Mouse (Mus musculus): ENCODE results near the gene Snapc4. TPM values are rescaled to one million over a fixed set of nuclear protein-coding genes. Genes with fewer than 3 reads are reported as not detected.

Snapc4 gene
- total RNA-seq (2022): 10 to 100 TPM; 52.6 to 88.3 (median 75.3) TPM

DNA sequence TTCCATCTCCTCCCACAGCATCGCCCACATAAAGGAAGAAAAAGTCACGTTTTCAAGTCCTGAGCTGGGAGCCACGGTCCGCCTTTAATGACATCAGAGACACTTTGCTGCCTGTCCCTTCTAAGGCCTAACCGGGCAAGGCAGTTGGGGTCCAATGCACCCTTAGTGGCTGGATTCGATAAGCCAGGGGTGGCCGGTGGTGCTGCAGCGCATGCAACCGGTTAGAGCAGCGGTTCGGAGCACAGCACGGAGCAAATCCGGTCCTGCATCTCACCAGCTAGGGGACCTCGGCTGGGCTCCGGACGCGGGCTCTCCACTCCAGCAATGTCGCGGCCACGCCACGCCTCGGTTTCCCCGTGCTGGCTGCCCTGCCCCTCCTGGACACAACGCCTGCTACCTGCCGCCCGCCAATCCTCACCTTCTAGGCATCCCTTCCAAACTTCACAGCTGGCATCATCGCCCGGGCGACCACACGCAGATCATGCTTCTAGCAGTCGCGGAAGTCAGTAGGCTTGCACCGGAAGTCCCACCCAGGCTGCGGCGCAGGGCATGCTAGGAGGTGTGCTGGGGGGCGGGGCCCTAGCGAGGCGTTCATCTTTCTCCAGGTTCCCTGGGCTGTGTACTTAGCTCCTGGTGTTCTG lies at the start of gene Snapc4:
Gene Snapc4, minus strand, starts transcription at position 523 of the 641 bp plus-strand sequence.
- DNase-seq (ENCODE audit: low spot score in 2 of 2): peak; percentile 63 to 77

DNA sequence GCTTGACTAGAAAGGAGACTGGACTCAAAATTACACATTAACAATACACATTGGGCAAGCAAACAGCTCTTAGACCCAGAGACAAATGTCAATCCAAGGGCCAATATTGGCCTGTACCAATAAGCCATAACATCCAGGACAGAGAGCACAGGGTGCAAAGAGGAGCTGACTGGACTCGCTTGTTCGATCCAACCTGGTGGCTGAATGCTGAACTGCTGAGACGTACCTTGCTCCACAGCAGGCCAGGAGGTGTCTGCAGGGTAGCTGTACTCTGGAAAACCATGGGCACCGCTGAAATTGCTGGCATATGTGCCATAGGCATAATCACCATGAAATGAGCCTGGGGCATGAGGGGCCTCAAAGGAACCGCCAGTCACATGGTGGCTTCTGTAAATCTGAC lies 49.4 kb upstream of the Snapc4 start:
- DNase-seq (ENCODE audit: low spot score in 2 of 2): no peak

DNA sequence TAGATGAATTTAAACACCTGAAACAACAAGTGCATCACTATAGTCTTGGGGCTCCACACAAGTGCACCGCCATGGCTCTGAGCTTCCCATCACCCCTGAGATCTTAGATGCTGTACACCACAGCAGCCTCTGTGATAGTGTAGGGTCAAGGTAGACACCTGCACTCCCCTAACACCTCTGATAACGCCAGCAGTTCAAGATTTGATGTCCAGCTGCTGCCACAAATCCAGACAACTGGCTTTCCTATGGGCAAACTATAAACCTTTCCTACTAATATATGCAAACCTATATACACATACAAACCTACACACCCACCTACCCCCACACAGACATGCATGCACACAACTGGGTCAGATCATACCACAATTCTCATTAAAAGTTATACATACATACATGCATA lies 44.1 kb upstream of the Snapc4 start:
- DNase-seq (ENCODE audit: low spot score in 2 of 2): no peak

DNA sequence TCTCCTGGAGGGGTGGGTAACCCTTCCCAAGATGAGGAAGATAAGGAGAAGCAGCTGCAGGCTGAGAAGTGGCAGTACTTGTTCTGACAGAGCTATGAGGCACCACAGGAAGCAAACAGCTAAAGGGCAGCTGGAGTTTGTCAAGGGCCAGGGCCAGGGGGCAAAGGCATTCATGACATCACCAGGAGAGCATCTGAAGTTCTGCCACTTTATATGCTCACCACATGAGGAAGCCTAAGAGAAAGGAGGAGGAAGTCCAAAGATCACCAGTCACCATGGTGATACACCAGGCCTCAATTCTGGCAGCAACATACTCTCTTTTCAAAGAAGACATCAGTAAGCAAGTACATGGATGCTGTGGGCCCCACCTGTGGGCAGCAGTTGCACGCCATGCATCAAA lies 42.6 kb upstream of the Snapc4 start:
- no peak for DNase-seq (ENCODE audit: low spot score in 2 of 2)

DNA sequence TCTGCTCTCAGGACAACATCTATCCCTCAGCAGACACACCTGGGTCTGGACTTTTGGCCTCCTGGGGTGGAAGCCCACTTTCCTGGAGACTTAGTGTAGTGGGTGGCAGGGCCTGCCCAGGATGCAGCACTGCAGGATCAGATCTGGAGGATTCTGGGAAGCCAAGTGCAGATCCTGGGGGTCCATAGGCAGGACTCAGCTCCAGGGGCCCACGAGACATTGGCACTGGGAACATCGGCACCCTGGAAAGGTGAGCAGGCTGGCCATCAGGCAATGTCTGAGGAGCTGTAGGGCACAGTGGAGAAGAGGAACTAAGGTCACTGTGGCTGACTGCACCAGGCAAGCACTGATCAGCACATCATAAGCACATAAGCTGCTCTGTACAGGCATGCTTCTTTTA lies 41.5 kb upstream of the Snapc4 start:
- DNase-seq (ENCODE audit: low spot score in 2 of 2): no peak

DNA sequence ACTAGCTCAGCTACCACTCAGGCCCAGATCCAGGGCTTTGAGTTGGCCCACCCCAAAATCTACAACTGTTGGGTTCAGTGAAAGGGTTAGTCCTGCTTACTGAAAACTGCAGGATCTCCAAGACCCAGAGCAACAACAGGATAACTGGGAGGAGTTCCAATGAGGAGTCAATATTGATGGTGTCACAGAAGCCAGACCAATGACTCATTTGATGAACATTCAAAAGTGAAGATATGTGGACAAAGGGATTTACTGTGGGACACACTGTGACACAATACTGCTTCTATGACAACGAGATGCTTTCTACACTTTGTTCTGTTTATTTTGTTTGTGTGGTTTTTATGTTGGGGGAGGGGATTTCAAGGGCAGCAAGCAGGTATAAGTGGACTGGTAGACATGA lies 37.7 kb upstream of the Snapc4 start:
- DNase-seq (ENCODE audit: low spot score in 2 of 2): no peak

DNA sequence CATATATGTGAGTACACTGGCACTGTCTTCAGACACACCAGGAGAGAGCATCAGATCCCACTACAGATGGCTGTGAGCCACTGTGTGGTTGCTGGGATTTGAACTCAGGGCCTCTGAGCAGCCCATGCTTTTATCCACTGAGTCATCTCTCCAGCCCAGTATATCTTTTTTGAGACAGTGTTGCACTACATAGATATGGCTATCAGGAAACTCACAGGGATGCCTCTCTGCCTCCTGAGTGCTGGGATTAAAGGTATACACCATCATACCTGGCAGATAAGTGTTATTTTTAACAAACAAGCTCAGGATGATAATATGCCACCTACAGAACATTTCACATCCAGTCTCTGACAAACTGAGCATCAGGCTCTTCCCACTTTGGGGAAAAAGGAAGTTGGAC lies 36.6 kb upstream of the Snapc4 start:
- no peak for DNase-seq (ENCODE audit: low spot score in 2 of 2)

DNA sequence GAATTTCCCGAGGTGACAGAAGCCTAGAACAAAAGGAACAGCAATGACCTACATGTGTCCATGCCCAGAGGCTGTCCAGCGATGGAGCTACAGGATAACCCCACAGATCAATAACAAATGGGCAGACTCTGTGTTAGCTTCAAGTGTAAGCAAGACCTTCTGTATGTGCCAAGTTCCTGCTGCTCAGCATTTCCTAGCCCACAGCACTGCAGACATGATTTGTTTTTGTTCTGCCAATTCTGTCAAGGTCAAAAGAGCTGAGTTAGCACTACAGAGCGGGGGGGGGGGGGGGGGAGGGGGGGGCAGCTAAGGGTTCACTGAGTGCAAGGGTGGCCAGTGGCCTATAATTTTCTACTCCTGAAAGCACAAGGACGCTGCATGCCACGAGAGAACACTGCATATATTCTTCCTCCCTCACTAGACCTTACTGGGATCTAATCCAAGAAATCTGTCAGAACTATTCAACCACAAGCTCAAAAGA lies 30.5 kb upstream of the Snapc4 start:
- DNase-seq (ENCODE audit: low spot score in 2 of 2): no peak

DNA sequence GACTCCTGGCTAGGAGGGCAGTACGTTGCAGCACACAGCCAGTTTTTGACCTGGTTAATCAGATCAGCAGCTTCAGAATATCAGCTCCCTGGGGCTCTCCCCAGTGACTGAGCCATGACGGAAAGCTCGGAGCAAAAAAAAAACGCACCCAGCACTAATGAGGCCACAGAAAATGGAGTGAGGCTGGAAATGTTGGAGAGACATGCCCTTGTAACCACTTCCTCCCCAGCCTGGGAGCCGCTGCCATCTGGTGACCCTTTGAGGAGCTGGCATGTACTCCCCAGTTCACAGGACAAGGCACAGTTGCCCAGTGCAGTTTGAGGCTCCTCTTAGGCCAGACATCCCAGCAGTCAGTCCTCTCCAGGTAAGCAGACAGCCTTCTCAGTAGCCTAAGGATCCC lies 29.6 kb upstream of the Snapc4 start:
- no peak for DNase-seq (ENCODE audit: low spot score in 2 of 2)

DNA sequence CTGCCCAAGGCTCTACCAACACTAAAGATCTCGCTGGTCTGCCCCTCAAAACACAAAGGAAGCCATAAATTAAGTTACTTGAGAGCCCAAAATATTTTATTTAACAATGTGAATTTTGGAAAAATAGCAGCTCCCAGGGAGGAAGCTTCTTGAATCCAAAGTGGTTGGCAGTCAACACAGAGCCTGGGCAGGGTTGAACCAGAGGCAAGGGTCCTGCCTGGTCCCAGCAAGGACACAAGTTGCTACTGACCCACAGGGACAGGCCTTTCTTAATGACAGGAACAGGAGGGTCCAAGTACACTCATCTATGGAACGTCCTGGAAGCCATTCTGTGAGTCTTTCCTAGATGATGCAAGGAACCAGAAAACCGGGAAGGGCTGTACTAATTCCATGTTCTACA lies 28.9 kb upstream of the Snapc4 start:
- DNase-seq (ENCODE audit: low spot score in 2 of 2): no peak

DNA sequence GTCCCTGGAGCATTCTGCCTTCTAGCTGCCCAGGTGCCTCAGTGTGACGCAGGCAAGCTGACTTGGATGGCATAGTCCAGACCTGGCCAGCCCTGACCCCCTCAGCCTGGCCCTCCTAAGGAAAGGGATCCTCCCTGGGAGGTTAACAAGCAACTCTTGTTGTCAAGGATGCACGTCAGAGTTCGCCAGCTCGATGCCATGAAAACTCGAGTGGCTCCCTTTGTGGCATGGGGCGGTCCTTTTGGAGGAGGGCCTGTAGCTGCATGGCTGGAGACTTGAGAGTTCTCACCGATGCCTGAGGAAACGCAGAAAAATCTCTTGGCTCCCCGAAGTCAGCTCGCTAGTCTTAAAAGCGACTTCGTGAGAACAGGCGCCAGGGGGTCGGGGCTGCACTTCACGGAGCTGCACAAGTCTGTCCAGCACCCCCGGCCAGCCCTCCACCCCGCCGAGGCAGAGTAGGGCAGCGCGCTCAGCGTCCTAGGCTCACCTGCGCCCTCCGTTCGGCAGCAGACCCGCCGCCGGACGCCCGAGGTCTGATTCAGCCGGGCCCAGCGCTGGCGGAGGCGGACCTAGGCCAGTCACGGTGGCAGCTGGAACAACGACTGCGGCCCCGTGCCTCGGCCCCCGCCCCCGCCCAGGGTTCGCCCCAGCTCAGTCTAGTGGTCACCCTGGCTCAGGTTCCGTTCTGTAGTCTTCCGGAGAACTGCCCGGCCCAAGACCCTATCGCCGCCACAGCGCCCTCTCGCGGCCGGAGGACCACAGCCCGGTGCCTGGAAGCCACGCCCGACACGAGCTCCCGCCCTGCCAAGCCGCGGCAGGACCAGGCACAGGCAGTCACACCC lies 28.3 kb upstream of the Snapc4 start, which contains the start of gene Inpp5e:
Gene Inpp5e, minus strand, starts transcription at position 689 of the 842 bp plus-strand sequence.
- DNase-seq (ENCODE audit: low spot score in 2 of 2): peak; percentile 91 to 99

DNA sequence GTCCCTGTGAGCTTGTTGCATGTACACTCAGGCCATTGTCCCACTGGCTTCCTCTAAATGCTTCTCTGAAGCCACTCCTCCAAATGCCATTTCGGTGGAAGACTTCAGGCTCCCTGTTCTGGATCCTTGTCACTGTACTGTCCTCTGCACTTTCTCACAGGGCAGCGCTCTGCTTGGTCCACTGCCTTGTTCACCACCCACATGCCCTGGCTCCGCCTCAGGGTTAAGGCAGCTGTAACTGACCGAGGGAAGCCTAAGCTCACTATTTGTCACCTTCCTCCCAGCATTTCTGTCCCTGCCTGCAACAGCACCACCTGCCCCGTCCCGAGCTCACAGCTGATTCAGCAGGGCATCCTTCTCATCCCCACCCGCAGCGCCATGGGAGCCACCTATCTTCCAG lies 22.9 kb upstream of the Snapc4 start:
- DNase-seq (ENCODE audit: low spot score in 2 of 2): no peak

DNA sequence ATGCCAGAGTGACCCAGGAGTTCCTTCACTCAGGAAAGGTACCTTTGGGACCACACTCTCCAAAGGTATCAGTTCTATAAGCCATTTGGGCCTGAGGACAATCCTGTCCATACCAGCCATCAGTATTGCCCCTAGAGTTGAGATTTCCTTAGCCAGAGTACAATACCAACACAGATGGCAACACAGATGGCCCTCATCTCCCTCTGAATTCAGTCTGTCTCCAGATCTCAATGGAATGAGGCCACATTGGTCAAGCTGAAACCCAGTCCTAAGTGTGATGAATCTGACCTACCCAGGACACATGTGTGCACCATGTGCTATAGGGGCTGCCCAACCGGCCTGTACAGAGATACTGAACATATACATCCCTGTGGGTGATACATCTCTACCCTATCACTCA lies 21.8 kb upstream of the Snapc4 start:
- DNase-seq (ENCODE audit: low spot score in 2 of 2): no peak

DNA sequence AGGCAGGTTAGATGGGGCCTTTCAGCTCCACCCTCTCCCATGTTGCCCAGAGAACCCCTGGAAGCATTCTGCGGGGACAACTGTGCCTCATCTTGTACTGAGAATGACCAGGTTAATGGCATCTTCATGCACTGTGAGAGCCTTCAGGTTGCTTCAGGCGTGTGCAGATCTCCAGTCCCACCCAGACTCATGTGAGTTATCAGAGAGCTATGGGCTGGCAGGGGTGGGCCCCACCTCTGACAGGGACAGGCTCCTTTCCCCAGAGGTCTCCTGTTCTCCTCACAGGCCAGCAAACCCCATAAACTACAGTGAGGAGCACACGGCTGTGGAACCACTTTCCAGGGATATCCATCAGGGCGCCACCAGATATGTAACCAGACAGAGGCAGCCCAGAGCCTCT lies 20.6 kb upstream of the Snapc4 start:
- DNase-seq (ENCODE audit: low spot score in 2 of 2): no peak

DNA sequence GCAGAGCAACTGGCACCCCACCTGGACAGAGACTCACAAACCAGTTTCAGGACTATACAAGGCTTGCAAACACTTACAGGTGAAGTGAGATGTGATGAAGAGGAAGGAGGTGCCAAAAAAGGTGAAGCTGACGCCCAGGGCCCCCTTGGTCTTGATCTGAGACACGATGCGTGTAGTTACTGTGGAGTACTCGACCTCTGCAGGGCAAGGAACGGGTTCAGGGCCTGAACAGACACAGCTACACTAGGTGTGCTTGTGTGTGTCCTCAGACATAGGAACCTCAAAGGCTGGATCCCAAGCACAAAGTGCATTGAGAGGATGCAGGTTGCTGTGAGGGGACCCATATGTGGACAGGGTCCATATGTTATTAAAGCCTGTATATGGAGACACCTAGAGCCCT lies 19.8 kb upstream of the Snapc4 start:
- no peak for DNase-seq (ENCODE audit: low spot score in 2 of 2)

DNA sequence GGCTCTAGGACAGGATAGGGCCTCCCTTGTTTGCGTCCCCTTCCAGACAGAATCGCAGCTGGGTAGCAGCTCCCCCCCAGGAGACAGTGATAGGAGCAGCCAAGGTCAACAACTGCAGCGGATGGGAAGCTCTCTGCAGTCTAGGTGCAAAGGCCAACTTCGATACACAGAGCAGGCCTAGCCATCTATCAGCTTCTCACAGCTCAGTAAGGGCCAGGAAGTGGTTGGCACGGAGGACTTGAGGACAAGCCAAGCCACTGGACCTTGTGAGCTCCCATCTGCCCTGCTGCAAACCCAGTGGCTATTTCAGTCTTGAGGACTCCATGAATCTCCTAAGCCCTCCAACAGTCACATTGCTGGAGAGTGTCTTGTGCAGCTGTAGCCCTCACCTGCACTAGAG lies 19.2 kb upstream of the Snapc4 start:
- DNase-seq (ENCODE audit: low spot score in 2 of 2): no peak

DNA sequence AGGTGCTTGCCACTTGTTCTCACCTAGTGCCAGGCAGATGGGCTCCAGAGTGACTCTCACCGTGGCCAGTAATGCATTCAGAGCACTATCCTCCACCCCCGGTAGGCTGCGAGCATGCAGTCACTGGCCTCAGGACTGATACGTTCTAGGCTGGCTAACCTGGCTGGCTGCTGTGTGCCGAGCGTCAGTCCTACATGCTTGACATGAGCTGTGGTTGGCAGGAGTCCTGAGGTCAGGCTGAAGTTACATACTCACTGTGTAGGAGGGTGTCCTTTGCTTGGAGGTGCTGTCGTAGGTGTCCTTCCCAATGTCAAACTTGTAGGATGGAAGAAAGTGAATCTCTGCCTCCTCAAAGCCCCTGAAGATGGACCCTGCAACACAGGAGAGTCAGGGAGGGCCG lies 18.5 kb upstream of the Snapc4 start:
- DNase-seq (ENCODE audit: low spot score in 2 of 2): no peak

DNA sequence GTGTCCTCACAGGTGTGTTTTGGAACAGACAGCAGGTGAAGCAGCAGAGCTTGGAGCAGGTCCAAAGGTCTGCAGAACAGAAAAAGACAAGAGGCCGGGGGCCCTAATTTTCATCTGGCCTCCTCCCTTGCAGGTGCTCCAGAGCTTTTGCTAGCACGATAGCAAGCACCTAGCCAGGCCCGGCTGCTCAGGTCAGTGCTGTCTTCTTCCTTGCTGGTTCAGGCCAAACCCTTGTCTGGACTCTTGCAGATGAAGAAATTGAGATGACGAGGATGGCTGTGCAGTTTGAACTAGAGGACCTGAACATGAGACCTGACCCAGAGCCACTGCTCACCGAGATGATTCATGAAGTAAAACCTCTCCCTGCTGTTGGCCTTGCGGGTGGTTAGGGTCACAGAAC lies 11.2 kb upstream of the Snapc4 start:
- DNase-seq (ENCODE audit: low spot score in 2 of 2): no peak

DNA sequence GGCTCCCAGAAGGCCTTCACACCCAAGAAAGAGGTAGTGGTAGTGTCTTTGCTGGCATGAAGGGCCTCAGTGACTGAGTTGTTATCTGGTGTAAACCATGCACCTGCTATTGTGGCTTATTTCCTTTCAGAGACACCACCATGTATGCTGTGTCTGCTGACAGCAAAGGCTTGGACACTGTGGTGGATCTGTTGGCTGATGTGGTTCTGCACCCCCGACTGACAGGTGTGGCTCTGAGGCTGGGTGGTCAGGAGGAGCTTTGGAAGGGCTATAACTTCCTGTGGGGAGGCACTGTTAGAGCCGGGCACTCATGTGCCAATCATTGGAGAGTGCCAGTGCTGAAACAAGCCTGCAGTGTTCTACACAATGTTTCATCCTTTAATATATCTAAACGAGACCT lies 10.5 kb upstream of the Snapc4 start:
- DNase-seq (ENCODE audit: low spot score in 2 of 2): no peak

DNA sequence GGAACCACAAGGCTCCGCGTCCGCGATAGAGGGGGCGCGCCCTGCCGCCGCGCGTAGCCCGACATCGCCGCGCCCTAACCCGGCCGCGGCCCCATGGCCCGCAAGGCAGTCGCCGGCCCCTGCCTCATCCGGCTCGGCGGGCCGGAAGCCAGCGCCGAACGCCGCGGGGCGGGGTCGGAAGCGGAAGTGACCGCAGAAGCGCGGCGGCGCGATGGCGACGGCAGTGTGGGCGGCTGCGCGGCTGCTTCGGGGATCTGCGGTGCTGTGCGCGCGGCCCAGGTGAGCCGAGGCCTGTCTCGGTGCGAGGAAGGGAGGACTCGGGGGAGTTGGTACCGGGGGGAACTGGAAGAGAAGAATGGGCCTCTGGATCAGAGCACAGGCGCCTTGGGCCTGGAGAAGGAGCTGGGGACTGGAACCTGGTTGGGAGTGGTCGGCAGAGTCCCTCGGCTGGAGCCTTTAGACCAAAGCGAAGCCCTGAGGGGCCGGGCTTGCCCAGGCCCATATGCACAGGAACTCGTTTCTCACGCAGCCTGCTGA lies 8.8 kb upstream of the Snapc4 start, which contains the start of the genes Entr1 and Pmpca:
Gene Entr1, minus strand, starts transcription at position 163 of the 537 bp plus-strand sequence.
Gene Pmpca, plus strand, starts transcription at position 186 of the 537 bp plus-strand sequence.
- peak; percentile 73 to 74 for DNase-seq (ENCODE audit: low spot score in 2 of 2)

DNA sequence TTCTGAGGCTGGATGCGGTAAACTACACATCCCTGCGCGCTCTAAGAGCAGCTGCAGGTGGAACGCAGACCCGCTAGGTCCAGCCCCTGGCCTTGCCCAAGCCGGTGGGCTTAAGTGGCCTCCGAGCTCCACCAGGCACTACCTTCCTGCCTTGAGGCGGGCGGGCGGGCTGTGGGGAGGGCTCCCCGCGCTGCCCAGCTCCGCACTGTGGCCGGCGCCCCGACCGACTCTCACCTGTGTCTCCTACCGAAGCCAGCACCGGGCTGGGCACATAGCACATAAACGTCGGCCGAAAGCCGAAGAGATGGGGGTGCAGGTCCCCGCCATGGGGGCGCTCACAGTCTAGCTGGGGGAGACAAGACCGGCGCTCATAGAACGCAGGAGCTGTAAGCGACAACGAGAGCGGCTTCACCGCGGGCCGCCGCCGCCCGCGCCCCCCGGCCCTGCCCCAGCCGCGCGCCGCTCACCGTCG lies 8.3 kb upstream of the Snapc4 start:
- no peak for DNase-seq (ENCODE audit: low spot score in 2 of 2)

DNA sequence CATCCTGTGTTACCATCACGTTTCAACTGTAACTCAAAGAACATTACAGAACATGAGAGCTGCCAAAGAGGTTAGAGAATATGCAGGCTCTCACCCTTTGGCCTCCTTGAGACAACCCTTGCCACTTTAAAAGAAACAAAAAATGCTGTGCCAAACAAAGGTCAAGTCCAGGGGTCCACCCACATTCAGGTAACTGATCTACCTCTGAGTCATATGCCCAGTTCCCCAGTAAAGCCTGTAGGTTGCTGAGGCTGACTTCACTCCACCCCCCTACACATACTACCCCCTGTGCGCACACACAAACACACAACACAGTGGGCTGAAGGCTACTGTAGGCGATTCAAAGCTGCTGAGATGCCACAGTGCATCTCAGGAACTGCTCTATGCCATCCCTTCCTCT lies 7.3 kb upstream of the Snapc4 start:
- no peak for DNase-seq (ENCODE audit: low spot score in 2 of 2)

Data from left cerebral cortex, adult 8-10 months (tissue).